In genomic region chr12:83631743-83632679, GRCm38 (mm10) we compare ENCODE assay signal across 8 mouse cellular contexts. TPM values are rescaled to one million over a fixed set of nuclear protein-coding genes. Genes with fewer than 3 reads are reported as not detected.
DNase-seq lines count a peak whose midpoint lies in the region; ATAC-seq lines count a peak whose summit lies in the region.

No protein-coding gene starts in this region.

- peak; percentile 99 for DNase-seq in CD4-positive, CD25-positive, alpha-beta regulatory T cell, adult 2 months (ENCODE audit: low read depth, low spot score)
- peak; percentile 89 for DNase-seq in fat pad, adult 2 months (ENCODE audit: extremely low read depth, low read depth, low spot score)
- peak; percentile 95 for DNase-seq in kidney, postnatal 10 days
- DNase-seq in natural killer cell, adult 2 months (ENCODE audit: low spot score in 2 of 2), result peak; percentile 95 to 96

- no peaks in the 10 kb centered on the region for H3K9me3 ChIP-seq in heart, embryonic 13.5 days
- H3K9me3 ChIP-seq in liver, embryonic 12.5 days (replicated peaks), result no peaks in the 10 kb centered on the region
- H3K9me3 ChIP-seq in stomach, embryonic 15.5 days, result no peaks in the 10 kb centered on the region

- H3K4me2 ChIP-seq in heart, embryonic 13.5 days, result peak overlapping the region; percentile 80
- peak overlapping the region; percentile 80 for H3K4me2 ChIP-seq in liver, embryonic 12.5 days
- H3K4me2 ChIP-seq in stomach, embryonic 15.5 days, result peak overlapping the region; percentile 55

- H3K4me1 ChIP-seq in brown adipose tissue, adult 24 weeks (ENCODE audit: control insufficient read depth, insufficient read depth, insufficient read length, low read length), result peaks cover 2% of the 10 kb centered on the region; the same call in 1 of the 2 replicates
- peaks cover 35% of the 10 kb centered on the region for H3K4me1 ChIP-seq in heart, embryonic 13.5 days
- H3K4me1 ChIP-seq in liver, embryonic 12.5 days, result peaks cover 24% of the 10 kb centered on the region
- peaks cover 2% of the 10 kb centered on the region; the same call in 1 of the 2 replicates for H3K4me1 ChIP-seq in stomach, embryonic 15.5 days

- WGBS in heart, embryonic 13.5 days, result under 1% methylated on average over 66 of the region's 68 CpGs
- under 1% methylated on average over 63 of the region's 68 CpGs for WGBS in liver, embryonic 12.5 days (ENCODE audit: insufficient replicate concordance)
- WGBS in stomach, embryonic 15.5 days, result under 1% methylated on average over 57 of the region's 68 CpGs

- no peaks in the 10 kb centered on the region for H3K27me3 ChIP-seq in heart, embryonic 13.5 days (replicated peaks)
- no peaks in the 10 kb centered on the region for H3K27me3 ChIP-seq in liver, embryonic 12.5 days (replicated peaks)
- H3K27me3 ChIP-seq in stomach, embryonic 15.5 days (replicated peaks), result no peaks in the 10 kb centered on the region

- H3K4me3 ChIP-seq in brown adipose tissue, adult 24 weeks (ENCODE audit: insufficient read depth, low read depth, low read length), result peak overlapping the region; percentile 87
- H3K4me3 ChIP-seq in heart, embryonic 13.5 days, result peak overlapping the region; percentile 94
- peak overlapping the region; percentile 98 for H3K4me3 ChIP-seq in liver, embryonic 12.5 days
- peak overlapping the region; percentile 75 for H3K4me3 ChIP-seq in stomach, embryonic 15.5 days (replicated peaks)

- peak; percentile 98 for ATAC-seq in heart, embryonic 13.5 days (ENCODE audit: extremely low read depth, insufficient number of reproducible peaks, low FRiP score, low TSS enrichment)
- peak; percentile 100 for ATAC-seq in liver, embryonic 12.5 days
- peak; percentile 100 for ATAC-seq in stomach, embryonic 15.5 days (ENCODE audit: insufficient read depth, low FRiP score, low read depth)

- H3K27ac ChIP-seq in brown adipose tissue, adult 24 weeks (replicated peaks; ENCODE audit: low read depth, low read length), result peak overlapping the region; percentile 93
- peak overlapping the region; percentile 97 for H3K27ac ChIP-seq in heart, embryonic 13.5 days (replicated peaks)
- H3K27ac ChIP-seq in liver, embryonic 12.5 days, result peak overlapping the region; percentile 93
- H3K27ac ChIP-seq in stomach, embryonic 15.5 days, result peak overlapping the region; percentile 97

- peak overlapping the region; percentile 97 for H3K9ac ChIP-seq in heart, embryonic 13.5 days
- peak overlapping the region; percentile 97 for H3K9ac ChIP-seq in liver, embryonic 12.5 days
- H3K9ac ChIP-seq in stomach, embryonic 15.5 days, result peak overlapping the region; percentile 66

- peaks cover 21% of the 10 kb centered on the region for H3K36me3 ChIP-seq in heart, embryonic 13.5 days
- peaks cover 22% of the 10 kb centered on the region for H3K36me3 ChIP-seq in liver, embryonic 12.5 days
- H3K36me3 ChIP-seq in stomach, embryonic 15.5 days, result no peaks in the 10 kb centered on the region; the same call in 1 of the 2 replicates

RNA-seq across cellular contexts. Expression of gene Rbm25, which starts 1.0 kb away (rescaled TPM):
- polyA plus RNA-seq in brown adipose tissue, adult 24 weeks (2012; ENCODE audit: insufficient read depth, insufficient read length, missing spikeins), result 27.9 and 46.4 TPM in 2 replicates
- 151 and 168 TPM in 2 replicates for polyA plus RNA-seq in heart, embryonic 13.5 days (2015; fragmentation: Nextera tagmentation; extraction: Ambion mirVana)
- 163 and 166 TPM in 2 replicates for polyA plus RNA-seq in liver, embryonic 12.5 days (2016; fragmentation: Nextera tagmentation; extraction: Ambion mirVana)
- 229 and 239 TPM in 2 replicates for polyA plus RNA-seq in stomach, embryonic 15.5 days (2015; fragmentation: Nextera tagmentation; extraction: Ambion mirVana)

RNA-seq across cellular contexts. Expression of gene Zfyve1, which starts 35.0 kb away (rescaled TPM):
- 10.3 and 12.3 TPM in 2 replicates for polyA plus RNA-seq in brown adipose tissue, adult 24 weeks (2012; ENCODE audit: insufficient read depth, insufficient read length, missing spikeins)
- polyA plus RNA-seq in heart, embryonic 13.5 days (2015; fragmentation: Nextera tagmentation; extraction: Ambion mirVana), result 14.6 and 15.9 TPM in 2 replicates
- polyA plus RNA-seq in liver, embryonic 12.5 days (2016; fragmentation: Nextera tagmentation; extraction: Ambion mirVana), result 8.2 and 9.1 TPM in 2 replicates
- polyA plus RNA-seq in stomach, embryonic 15.5 days (2015; fragmentation: Nextera tagmentation; extraction: Ambion mirVana), result 13.8 and 15.6 TPM in 2 replicates

RNA-seq across cellular contexts. Expression of gene Psen1, which starts 55.9 kb away (rescaled TPM):
- polyA plus RNA-seq in brown adipose tissue, adult 24 weeks (2012; ENCODE audit: insufficient read depth, insufficient read length, missing spikeins), result 18.9 and 19.6 TPM in 2 replicates
- polyA plus RNA-seq in heart, embryonic 13.5 days (2015; fragmentation: Nextera tagmentation; extraction: Ambion mirVana), result 40.7 and 42.5 TPM in 2 replicates
- 32.2 and 33.0 TPM in 2 replicates for polyA plus RNA-seq in liver, embryonic 12.5 days (2016; fragmentation: Nextera tagmentation; extraction: Ambion mirVana)
- polyA plus RNA-seq in stomach, embryonic 15.5 days (2015; fragmentation: Nextera tagmentation; extraction: Ambion mirVana), result 66.3 and 68.8 TPM in 2 replicates

Comparison
In these comparisons a context has a peak if more than half of its experiments do, and no peak if none do; other contexts are left out.
1. Peak in every context shown above with its lines: DNase-seq, ATAC-seq, H3K4me3 ChIP-seq and H3K27ac ChIP-seq.